Mouse (Mus musculus): ENCODE measurements around the gene Cyp4b1.

GRCm38 (mm10) chr4:115648752-115649151 lies 1.2 kb upstream of the Cyp4b1 start:
- TF ChIP-seq CTCF (IDR thresholded peaks at IDR 0.05; ENCODE audit: borderline replicate concordance, extremely low read depth, insufficient read depth, insufficient read length) (no peak), POLR2A (IDR thresholded peaks at IDR 0.05; ENCODE audit: borderline replicate concordance, extremely low read depth, insufficient read depth, insufficient read length, poor library complexity, severe bottlenecking) (no peak)

All from brain, embryonic 14.5 days (tissue).